Mouse (Mus musculus): Measurements from ENCODE around the gene Stoml3. TPM values are rescaled to one million over a fixed set of nuclear protein-coding genes. Genes with fewer than 3 reads are reported as not detected.

Gene Stoml3
- polyA plus RNA-seq, 1 experiment from 2014 or later, result not detected

DNA sequence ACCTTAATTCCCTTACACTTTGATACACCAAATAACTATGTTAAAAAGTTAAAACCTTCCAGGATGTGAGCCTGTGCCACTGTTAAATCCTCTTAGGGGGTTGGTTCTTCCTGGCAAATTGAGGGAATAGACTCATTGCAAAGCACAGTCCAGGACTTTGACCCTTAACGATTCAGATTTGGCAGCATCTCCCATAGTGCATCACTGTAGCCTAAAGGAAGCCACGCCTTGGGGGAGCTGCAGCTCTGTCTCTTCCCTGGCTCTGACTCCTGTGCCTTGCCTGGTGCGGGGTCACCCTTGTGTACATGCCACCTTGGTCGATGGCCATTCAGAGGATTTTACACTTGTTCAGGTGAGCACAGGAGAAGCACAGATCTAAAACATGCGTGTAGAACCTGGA is 18.8 kb upstream of the Stoml3 start:
- Histone ChIP-seq H3K9ac (replicated peaks) (no peak overlapping the region), H3K4me3 (ENCODE audit: low read depth, low read length) (no peak overlapping the region), H3K4me2 (ENCODE audit: low read depth, low read length) (no peak overlapping the region), H3K4me1 (ENCODE audit: insufficient read depth) (peaks cover 35% of the 10 kb centered on the region), H3K36me3 (replicated peaks; ENCODE audit: insufficient read depth, low read length) (peaks cover 37% of the 10 kb centered on the region), H3K9me3 (ENCODE audit: low read length) (no peaks in the 10 kb centered on the region), H3K27me3 (ENCODE audit: insufficient read depth, low read length) (no peaks in the 10 kb centered on the region), H3K27ac (ENCODE audit: low read depth) (no peak overlapping the region)
- DNase-seq, result peak; percentile 75
- 61% methylated on average over 5 of the region's 5 CpGs for WGBS (ENCODE audit: insufficient replicate concordance)
- TF ChIP-seq EP300 (IDR thresholded peaks at IDR 0.05; ENCODE audit: low read depth) (no peak), CTCF (IDR thresholded peaks at IDR 0.05; ENCODE audit: low read depth) (no peak)
- ATAC-seq, result peak; percentile 87

DNA sequence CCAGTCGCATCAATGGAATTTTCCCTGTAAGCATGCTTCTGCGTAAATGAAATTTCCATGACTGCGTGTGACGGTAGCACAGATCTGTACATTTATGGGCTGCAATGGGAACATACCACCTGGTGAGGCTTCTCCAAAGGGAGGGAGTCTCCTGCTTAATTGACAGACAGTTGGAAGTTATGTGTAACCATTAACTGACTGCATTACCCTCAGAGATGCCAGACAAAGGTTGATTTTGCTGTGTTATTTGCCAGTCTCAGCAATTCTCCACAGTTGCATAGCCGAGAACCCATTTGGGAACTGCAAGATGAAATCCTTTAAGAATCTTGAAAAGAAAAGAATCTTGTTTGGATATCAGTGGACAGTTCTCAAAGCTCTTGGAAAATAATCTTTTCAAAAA is 16.4 kb upstream of the Stoml3 start:
- Histone ChIP-seq H3K4me3 (ENCODE audit: low read depth, low read length) (no peak overlapping the region), H3K9me3 (ENCODE audit: low read length) (no peaks in the 10 kb centered on the region), H3K36me3 (replicated peaks; ENCODE audit: insufficient read depth, low read length) (peaks cover 55% of the 10 kb centered on the region), H3K4me1 (ENCODE audit: insufficient read depth) (peaks cover 23% of the 10 kb centered on the region), H3K4me2 (ENCODE audit: low read depth, low read length) (no peak overlapping the region), H3K27me3 (ENCODE audit: insufficient read depth, low read length) (no peaks in the 10 kb centered on the region), H3K27ac (ENCODE audit: low read depth) (no peak overlapping the region), H3K9ac (replicated peaks) (no peak overlapping the region)
- TF ChIP-seq EP300 (IDR thresholded peaks at IDR 0.05; ENCODE audit: low read depth), result no peak
- no peak for TF ChIP-seq CTCF (IDR thresholded peaks at IDR 0.05; ENCODE audit: low read depth)
- no peak for ATAC-seq
- DNase-seq, result no peak
- 90% methylated on average over 5 of the region's 5 CpGs for WGBS (ENCODE audit: insufficient replicate concordance)

DNA sequence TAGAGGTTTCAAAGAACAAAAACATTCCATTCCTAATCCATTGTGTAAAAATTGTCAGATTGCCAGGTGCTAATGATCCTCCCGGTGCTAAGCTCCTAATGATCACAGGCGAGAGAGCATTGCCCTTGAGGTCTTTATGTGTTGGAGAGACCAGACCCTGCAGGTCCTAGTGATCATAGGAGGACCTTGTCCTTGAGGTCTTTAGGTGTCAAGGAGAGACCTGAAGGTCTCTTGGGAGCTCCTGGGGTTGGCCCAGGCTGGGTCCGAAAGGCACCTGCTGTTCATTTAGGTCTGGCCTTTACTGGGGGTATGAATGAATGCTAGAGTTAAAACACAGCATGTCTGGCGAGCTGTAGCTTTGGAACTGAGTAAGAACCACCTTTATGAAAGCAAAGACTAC is 14.3 kb upstream of the Stoml3 start:
- peaks cover 8% of the 10 kb centered on the region for H3K4me1 ChIP-seq (ENCODE audit: insufficient read depth)
- H3K27me3 ChIP-seq (ENCODE audit: insufficient read depth, low read length), result no peaks in the 10 kb centered on the region
- DNase-seq (no peak), ATAC-seq (no peak)
- H3K9ac ChIP-seq (replicated peaks), result no peak overlapping the region
- H3K4me2 ChIP-seq (ENCODE audit: low read depth, low read length), result no peak overlapping the region
- no peak for TF ChIP-seq CTCF (IDR thresholded peaks at IDR 0.05; ENCODE audit: low read depth)
- no peak for TF ChIP-seq EP300 (IDR thresholded peaks at IDR 0.05; ENCODE audit: low read depth)
- H3K36me3 ChIP-seq (replicated peaks; ENCODE audit: insufficient read depth, low read length), result peaks cover 76% of the 10 kb centered on the region
- H3K9me3 ChIP-seq (ENCODE audit: low read length), result no peaks in the 10 kb centered on the region
- H3K27ac ChIP-seq (ENCODE audit: low read depth), result no peak overlapping the region
- no peak overlapping the region for H3K4me3 ChIP-seq (ENCODE audit: low read depth, low read length)
- WGBS (ENCODE audit: insufficient replicate concordance), result 74% methylated on average over 4 of the region's 4 CpGs

DNA sequence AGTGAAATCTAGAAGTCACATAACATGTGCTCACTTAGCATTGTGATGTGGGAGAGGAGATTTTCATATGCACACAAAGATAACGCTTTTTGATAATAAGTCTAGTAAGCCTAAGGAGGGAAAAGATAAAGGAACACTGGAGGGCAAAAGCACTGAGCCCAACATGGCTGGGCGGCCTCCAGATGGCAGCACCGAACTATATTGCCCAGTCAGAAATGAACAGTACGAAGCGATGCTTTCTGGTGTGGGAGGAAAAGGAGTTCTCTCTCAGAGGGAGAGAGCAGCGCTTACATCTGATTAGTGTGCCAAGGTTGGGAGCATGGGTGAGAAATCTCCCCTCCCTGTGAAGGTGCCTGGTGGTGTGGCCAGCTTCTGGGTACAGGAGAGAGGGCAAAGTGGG is 12.6 kb upstream of the Stoml3 start:
- 59% methylated on average over 6 of the region's 6 CpGs for WGBS (ENCODE audit: insufficient replicate concordance)
- no peaks in the 10 kb centered on the region for H3K9me3 ChIP-seq (ENCODE audit: low read length)
- H3K27me3 ChIP-seq (ENCODE audit: insufficient read depth, low read length), result no peaks in the 10 kb centered on the region
- TF ChIP-seq EP300 (IDR thresholded peaks at IDR 0.05; ENCODE audit: low read depth) (no peak), CTCF (IDR thresholded peaks at IDR 0.05; ENCODE audit: low read depth) (peak; percentile 74)
- DNase-seq, result peak; percentile 44
- H3K4me1 ChIP-seq (ENCODE audit: insufficient read depth), result no peaks in the 10 kb centered on the region
- ATAC-seq, result no peak
- H3K36me3 ChIP-seq (replicated peaks; ENCODE audit: insufficient read depth, low read length), result peaks cover 78% of the 10 kb centered on the region
- no peak overlapping the region for H3K4me2 ChIP-seq (ENCODE audit: low read depth, low read length)
- no peak overlapping the region for H3K4me3 ChIP-seq (ENCODE audit: low read depth, low read length)
- no peak overlapping the region for H3K27ac ChIP-seq (ENCODE audit: low read depth)
- H3K9ac ChIP-seq (replicated peaks), result no peak overlapping the region

GRCm38 (mm10) chr3:53477468-53477867 is 11.0 kb upstream of the Stoml3 start:
- TF ChIP-seq EP300 (IDR thresholded peaks at IDR 0.05; ENCODE audit: low read depth), result no peak
- TF ChIP-seq CTCF (IDR thresholded peaks at IDR 0.05; ENCODE audit: low read depth), result no peak
- H3K27ac ChIP-seq (ENCODE audit: low read depth), result no peak overlapping the region
- H3K27me3 ChIP-seq (ENCODE audit: insufficient read depth, low read length), result no peaks in the 10 kb centered on the region
- WGBS (ENCODE audit: insufficient replicate concordance), result 92% methylated on average over 17 of the region's 17 CpGs
- H3K4me1 ChIP-seq (ENCODE audit: insufficient read depth), result no peaks in the 10 kb centered on the region
- no peak for DNase-seq
- H3K36me3 ChIP-seq (replicated peaks; ENCODE audit: insufficient read depth, low read length), result peaks cover 78% of the 10 kb centered on the region
- H3K4me2 ChIP-seq (ENCODE audit: low read depth, low read length), result no peak overlapping the region
- H3K4me3 ChIP-seq (ENCODE audit: low read depth, low read length), result no peak overlapping the region
- no peak overlapping the region for H3K9ac ChIP-seq (replicated peaks)
- no peaks in the 10 kb centered on the region for H3K9me3 ChIP-seq (ENCODE audit: low read length)
- no peak for ATAC-seq

GRCm38 (mm10) chr3:53478419-53479046 is 9.9 kb upstream of the Stoml3 start:
- no peaks in the 10 kb centered on the region for H3K27me3 ChIP-seq (ENCODE audit: insufficient read depth, low read length)
- H3K9me3 ChIP-seq (ENCODE audit: low read length), result no peaks in the 10 kb centered on the region
- no peak overlapping the region for H3K4me3 ChIP-seq (ENCODE audit: low read depth, low read length)
- no peak overlapping the region for H3K4me2 ChIP-seq (ENCODE audit: low read depth, low read length)
- ATAC-seq (no peak), DNase-seq (no peak)
- no peaks in the 10 kb centered on the region for H3K4me1 ChIP-seq (ENCODE audit: insufficient read depth)
- TF ChIP-seq EP300 (IDR thresholded peaks at IDR 0.05; ENCODE audit: low read depth), result no peak
- no peak for TF ChIP-seq CTCF (IDR thresholded peaks at IDR 0.05; ENCODE audit: low read depth)
- no peak overlapping the region for H3K9ac ChIP-seq (replicated peaks)
- WGBS (ENCODE audit: insufficient replicate concordance), result 93% methylated on average over 30 of the region's 30 CpGs
- peaks cover 68% of the 10 kb centered on the region for H3K36me3 ChIP-seq (replicated peaks; ENCODE audit: insufficient read depth, low read length)
- H3K27ac ChIP-seq (ENCODE audit: low read depth), result no peak overlapping the region
